Mouse (Mus musculus) neutrophil, adult 59 days (primary cell): ENCODE measurements around the gene Hmgn2. TPM values are rescaled to one million over a fixed set of nuclear protein-coding genes. Genes with fewer than 3 reads are reported as not detected.

Experiments
- total RNA-seq, 2 experiments: library from RNA; stranded (reverse); gene quantifications; 1 replicate in 1 of 2; 2 replicates in 1 of 2; pipeline ENCODE4 v1.2.4; 2023

Gene Hmgn2
- 1,000 to 10,000 TPM; 1,129 to 1,279 TPM for total RNA-seq

GRCm38 (mm10) chr4:133968150-133968921 lies at the start of gene Hmgn2:
Gene Hmgn2 (minus strand): TSS chr4:133968650.

GRCm38 (mm10) chr4:134000466-134001438 lies 32.3 kb upstream of the Hmgn2 start, which contains the start of gene Dhdds:
Gene Dhdds (minus strand): TSS chr4:134000918.

Other genes with a start within 250 kb of the Hmgn2 start
- 100 to 1,000 TPM; 127 to 138 TPM for gene Arid1a, start 211.9 kb downstream of the Hmgn2 start, total RNA-seq
- 100 to 1,000 TPM; 257 to 277 TPM for gene Rps6ka1, start 80.9 kb downstream of the Hmgn2 start, total RNA-seq
- gene Dhdds, start 32.3 kb upstream of the Hmgn2 start, total RNA-seq, result 10 to 100 TPM; 64.0 to 71.1 TPM
- gene Lin28a, start 50.2 kb upstream of the Hmgn2 start, total RNA-seq, result 10 to 100 TPM; 43.4 to 50.8 TPM
- gene Zfp683, start 85.2 kb upstream of the Hmgn2 start, total RNA-seq, result under 1 TPM in 1 of 2 experiments, not detected in 1; 0.24 TPM
- under 1 TPM; 0.42 to 0.44 TPM for gene Crybg2, start 92.2 kb upstream of the Hmgn2 start, total RNA-seq
- gene Cd52, start 126.4 kb upstream of the Hmgn2 start, total RNA-seq, result 1,000 to 10,000 TPM; 1,669 to 1,713 TPM
- 1 to 10 TPM; 6.1 to 8.0 TPM for gene Ubxn11, start 133.9 kb upstream of the Hmgn2 start, total RNA-seq
- 1,000 to 10,000 TPM; 1,034 to 1,041 TPM for gene Sh3bgrl3, start 160.1 kb upstream of the Hmgn2 start, total RNA-seq
- gene Cep85, start 218.5 kb upstream of the Hmgn2 start, total RNA-seq, result 10 to 100 TPM; 13.1 to 18.9 TPM
- gene Gm7534, start 234.4 kb upstream of the Hmgn2 start, total RNA-seq, result not detected